Mouse (Mus musculus) heart, postnatal 0 days (tissue): ENCODE results near the gene Dclk1.

Experiments used
- CTCF ChIP-seq: IDR thresholded peaks from 2 replicates; pipeline ENCODE4 v1.5.1; 2016; ENCODE audit warnings: antibody characterized with exemption, control low read depth, low read depth
- EP300 ChIP-seq: IDR thresholded peaks from 2 replicates; pipeline ENCODE4 v1.6.1; 2016; ENCODE audit warnings: antibody characterized with exemption, low read depth

DNA sequence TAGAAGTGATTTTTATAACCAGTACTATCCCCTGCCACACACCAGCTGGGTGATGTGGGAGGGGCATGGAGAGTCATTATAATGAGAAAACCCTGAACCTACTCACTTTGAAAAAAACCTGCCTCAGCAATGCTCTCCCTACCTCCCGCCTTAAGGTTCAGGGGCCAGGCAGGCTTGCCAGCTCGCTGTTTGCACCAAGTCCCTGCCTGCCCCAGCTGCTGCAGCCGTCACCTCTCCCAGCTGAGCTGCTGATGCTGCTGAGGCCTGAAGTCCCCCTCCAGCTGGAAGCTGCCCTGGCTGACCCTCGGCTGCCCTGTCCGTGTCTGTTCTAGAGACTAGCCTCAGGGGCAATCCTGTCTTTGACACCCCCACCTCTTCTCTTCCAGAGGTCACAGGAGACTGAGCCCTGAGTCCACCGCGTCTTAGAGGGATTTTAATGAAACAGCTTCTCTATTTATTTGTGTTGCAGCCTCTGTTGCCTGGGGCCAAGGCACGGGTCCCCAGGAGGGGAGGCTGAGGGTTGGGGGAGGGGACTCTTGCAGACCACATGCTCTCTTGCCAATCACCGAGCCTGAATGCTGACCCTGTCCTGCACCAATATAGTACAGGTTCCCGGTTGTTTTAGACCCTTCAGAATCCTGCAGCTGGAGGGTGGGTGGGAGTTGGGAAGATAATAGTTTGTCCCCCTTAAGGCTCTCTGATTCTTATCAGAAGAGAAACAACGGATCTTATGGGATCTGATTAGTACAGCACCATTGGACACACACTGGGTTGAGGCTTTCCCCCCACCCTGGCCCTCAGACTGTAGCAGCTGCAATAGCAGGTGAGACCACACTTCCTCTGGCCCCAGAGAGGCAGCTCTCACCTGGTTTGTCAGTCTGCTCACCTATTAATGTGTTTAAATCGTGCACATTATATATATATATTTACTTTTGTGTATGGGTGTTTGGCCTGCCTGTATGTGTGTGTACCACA lies 346.1 kb downstream of the Dclk1 start:
- no peak for TF ChIP-seq CTCF
- TF ChIP-seq EP300, result no peak
